Mouse (Mus musculus): ENCODE measurements around the gene Gm884. TPM values are rescaled to one million over a fixed set of nuclear protein-coding genes. Genes with fewer than 3 reads are reported as not detected.

The Gm884 gene
- total and polyA plus RNA-seq, 3 experiments, result not detected

DNA sequence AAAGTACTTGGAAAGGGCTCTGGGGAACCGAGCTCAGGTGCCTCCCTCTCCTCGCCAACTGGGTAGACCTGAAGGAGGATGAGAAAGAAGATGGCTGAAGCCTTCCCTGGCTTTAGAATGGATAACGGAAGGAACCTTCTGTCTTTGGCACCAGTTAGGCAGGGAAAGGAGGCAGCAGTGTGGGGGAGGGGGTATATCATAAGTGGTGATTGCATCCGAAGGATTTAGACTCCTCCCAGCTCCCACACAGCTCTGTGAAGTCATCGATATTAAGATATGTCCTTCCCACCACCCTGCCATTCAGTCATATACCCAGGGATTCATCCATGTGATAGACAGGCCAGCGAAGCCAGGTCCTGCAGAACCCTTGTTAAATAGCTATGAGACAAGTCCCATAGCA lies 30.5 kb upstream of the Gm884 start:
- H3K27ac ChIP-seq (ENCODE audit: control insufficient read depth, low read depth, low read length), result no peak overlapping the region
- H3K79me2 ChIP-seq (ENCODE audit: control insufficient read depth, insufficient read depth, low read length, poor library complexity), result no peaks in the 10 kb centered on the region
- no peak overlapping the region for H3K9ac ChIP-seq (ENCODE audit: control insufficient read depth, low read depth, low read length, poor library complexity, severe bottlenecking)
- H3K4me1 ChIP-seq (ENCODE audit: control insufficient read depth in 1 of 2, insufficient read depth in 2 of 2, low read length in 2 of 2), result no peaks in the 10 kb centered on the region
- no peaks in the 10 kb centered on the region for H3K36me3 ChIP-seq (ENCODE audit: control insufficient read depth in 1 of 2, insufficient read depth in 2 of 2, low read length in 2 of 2)
- H3K9me3 ChIP-seq (replicated peaks; ENCODE audit: insufficient read depth, low read length), result no peaks in the 10 kb centered on the region
- TF ChIP-seq POLR2A (IDR thresholded peaks at IDR 0.05; ENCODE audit: control insufficient read depth in 1 of 2, insufficient read depth in 1 of 2, low read depth in 1 of 2, low read length in 2 of 2, poor library complexity in 1 of 2) (no peak), NRF1 (IDR thresholded peaks at IDR 0.05; ENCODE audit: insufficient read depth, low read depth, low read length, poor library complexity, severe bottlenecking) (no peak), CHD1 (IDR thresholded peaks at IDR 0.05; ENCODE audit: low read depth, low read length) (no peak), BHLHE40 (IDR thresholded peaks at IDR 0.05; ENCODE audit: borderline replicate concordance, low read depth, low read length) (no peak), USF1 (IDR thresholded peaks at IDR 0.05; ENCODE audit: low read depth, low read length) (no peak), CHD2 (IDR thresholded peaks at IDR 0.05; ENCODE audit: low read length) (no peak), RCOR1 (IDR thresholded peaks at IDR 0.05; ENCODE audit: low read depth, low read length) (no peak), MYC (IDR thresholded peaks at IDR 0.05; ENCODE audit: low read depth, low read length) (no peak), RAD21 (IDR thresholded peaks at IDR 0.05; ENCODE audit: low read depth, low read length) (no peak), MYB (IDR thresholded peaks at IDR 0.05; ENCODE audit: low read depth, low read length) (no peak), MAZ (IDR thresholded peaks at IDR 0.05; ENCODE audit: low read depth, low read length) (no peak), MAX (IDR thresholded peaks at IDR 0.05; ENCODE audit: low read length) (no peak)
- H3K4me3 ChIP-seq (ENCODE audit: control insufficient read depth in 1 of 2, insufficient read depth in 1 of 2, low read depth in 2 of 2, low read length in 2 of 2), result no peak overlapping the region
- DNase-seq (ENCODE audit: low read depth, low spot score), result no peak
- H3K27me3 ChIP-seq (ENCODE audit: control insufficient read depth in 1 of 2, insufficient read depth in 2 of 2, low read length in 2 of 2), result no peaks in the 10 kb centered on the region

DNA sequence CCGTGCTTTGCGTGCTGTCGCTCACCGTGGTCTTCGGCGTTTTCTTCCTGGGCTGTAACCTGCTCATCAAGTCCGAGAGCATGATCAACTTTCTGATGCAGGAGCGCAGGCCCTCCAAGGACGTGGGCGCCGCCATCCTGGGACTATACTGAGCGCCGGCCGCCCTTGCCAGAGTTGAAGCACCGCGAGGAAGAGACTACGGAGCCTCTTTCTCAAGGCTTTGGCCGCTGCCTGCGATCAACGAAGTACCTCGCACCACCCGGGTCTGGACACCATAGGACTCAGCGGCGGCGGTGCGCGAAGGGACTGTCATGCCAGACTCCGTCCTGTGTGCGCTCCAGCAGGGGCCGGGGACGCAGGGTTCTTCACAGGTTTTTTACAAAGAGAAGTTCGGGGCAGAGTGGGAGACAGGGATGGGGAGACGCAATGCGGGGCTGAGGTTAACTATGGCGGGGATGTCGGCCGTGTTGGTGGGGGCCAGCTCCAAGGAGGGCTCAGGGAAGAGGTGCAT lies 29.1 kb upstream of the Gm884 start:
- Histone ChIP-seq H3K36me3 (ENCODE audit: control insufficient read depth in 1 of 2, insufficient read depth in 2 of 2, low read length in 2 of 2) (no peaks in the 10 kb centered on the region), H3K79me2 (ENCODE audit: control insufficient read depth, insufficient read depth, low read length, poor library complexity) (no peaks in the 10 kb centered on the region), H3K4me3 (ENCODE audit: control insufficient read depth in 1 of 2, insufficient read depth in 1 of 2, low read depth in 2 of 2, low read length in 2 of 2) (no peak overlapping the region), H3K27me3 (ENCODE audit: control insufficient read depth in 1 of 2, insufficient read depth in 2 of 2, low read length in 2 of 2) (no peaks in the 10 kb centered on the region), H3K9me3 (replicated peaks; ENCODE audit: insufficient read depth, low read length) (no peaks in the 10 kb centered on the region), H3K9ac (ENCODE audit: control insufficient read depth, low read depth, low read length, poor library complexity, severe bottlenecking) (no peak overlapping the region), H3K4me1 (ENCODE audit: control insufficient read depth in 1 of 2, insufficient read depth in 2 of 2, low read length in 2 of 2) (no peaks in the 10 kb centered on the region), H3K27ac (ENCODE audit: control insufficient read depth, low read depth, low read length) (no peak overlapping the region)
- no peak for DNase-seq (ENCODE audit: low read depth, low spot score)
- TF ChIP-seq SMC3 (IDR thresholded peaks at IDR 0.05; ENCODE audit: low read depth, low read length) (no peak), E2F4 (IDR thresholded peaks at IDR 0.05; ENCODE audit: borderline replicate concordance, low read depth, low read length) (no peak), NRF1 (IDR thresholded peaks at IDR 0.05; ENCODE audit: insufficient read depth, low read depth, low read length, poor library complexity, severe bottlenecking) (no peak), MYC (IDR thresholded peaks at IDR 0.05; ENCODE audit: low read depth, low read length) (no peak), POLR2AphosphoS2 (IDR thresholded peaks at IDR 0.05; ENCODE audit: low read length) (no peak), USF1 (IDR thresholded peaks at IDR 0.05; ENCODE audit: low read depth, low read length) (no peak), KAT2A (conservative IDR thresholded peaks at IDR 0.05; ENCODE audit: low read depth, low read length) (no peak), POLR2AphosphoS5 (IDR thresholded peaks at IDR 0.05; ENCODE audit: borderline replicate concordance, low read depth, low read length) (no peak), MYB (IDR thresholded peaks at IDR 0.05; ENCODE audit: low read depth, low read length) (no peak), JUND (IDR thresholded peaks at IDR 0.05; ENCODE audit: low read depth, low read length) (no peak), CHD2 (IDR thresholded peaks at IDR 0.05; ENCODE audit: low read length) (no peak), RCOR1 (IDR thresholded peaks at IDR 0.05; ENCODE audit: low read depth, low read length) (no peak), ELF1 (IDR thresholded peaks at IDR 0.05; ENCODE audit: low read depth, low read length) (no peak), MXI1 (IDR thresholded peaks at IDR 0.05; ENCODE audit: low read depth, low read length) (no peak), NELFE (IDR thresholded peaks at IDR 0.05; ENCODE audit: low read depth, low read length) (no peak), CHD1 (IDR thresholded peaks at IDR 0.05; ENCODE audit: low read depth, low read length) (no peak)
